Mouse (Mus musculus): ENCODE measurements around the gene AC124502.3. TPM values are rescaled to one million over a fixed set of nuclear protein-coding genes. Genes with fewer than 3 reads are reported as not detected.

The AC124502.3 gene
- polyA plus RNA-seq, 1 experiment = 0.64 TPM

GRCm38 (mm10) chr19:5023621-5024479 is 14.8 kb upstream of the AC124502.3 start, which contains the start of gene Slc29a2:
Gene Slc29a2, plus strand, starts transcription at chr19:5023860.
- no peak for DNase-seq (ENCODE audit: low read depth, low spot score)
- under 1% methylated on average over 62 of the region's 62 CpGs for WGBS

- no peak for DNase-seq (ENCODE audit: low read depth, low spot score)
- WGBS = 91% methylated on average over 8 of the region's 8 CpGs
These were observed 12.6 kb upstream of the AC124502.3 start for GRCm38 (mm10) chr19:5026111-5026510.

GRCm38 (mm10) chr19:5032686-5033085 is 6.0 kb upstream of the AC124502.3 start:
- no peak for DNase-seq (ENCODE audit: low read depth, low spot score)
- 83% methylated on average over 3 of the region's 3 CpGs for WGBS

- 80% methylated on average over 4 of the region's 4 CpGs for WGBS
- no peak for DNase-seq (ENCODE audit: low read depth, low spot score)
These were observed 2.1 kb upstream of the AC124502.3 start for GRCm38 (mm10) chr19:5036577-5036976.

GRCm38 (mm10) chr19:5037678-5038571 is 766 bp upstream of the AC124502.3 start:
- DNase-seq (ENCODE audit: low read depth, low spot score) = no peak
- WGBS = 4% methylated on average over 32 of the region's 32 CpGs

- no peak for DNase-seq (ENCODE audit: low read depth, low spot score)
- 7% methylated on average over 41 of the region's 41 CpGs for WGBS
These were observed 817 bp downstream of the AC124502.3 start for GRCm38 (mm10) chr19:5039301-5040114.

- 2% methylated on average over 40 of the region's 40 CpGs for WGBS
- no peak for DNase-seq (ENCODE audit: low read depth, low spot score)
These were observed 2.3 kb downstream of the AC124502.3 start, which contains the start of gene Brms1 for GRCm38 (mm10) chr19:5040862-5041523. Gene Brms1, plus strand, starts transcription at chr19:5041354.

- under 1% methylated on average over 16 of the region's 16 CpGs for WGBS
- DNase-seq (ENCODE audit: low read depth, low spot score) = no peak
These were observed 2.9 kb downstream of the AC124502.3 start for GRCm38 (mm10) chr19:5041588-5041987.

- DNase-seq (ENCODE audit: low read depth, low spot score) = no peak
- WGBS = 67% methylated on average over 4 of the region's 4 CpGs
These were observed 6.8 kb downstream of the AC124502.3 start for GRCm38 (mm10) chr19:5045531-5045930.

GRCm38 (mm10) chr19:5048138-5049056 is 9.7 kb downstream of the AC124502.3 start:
- WGBS = 73% methylated on average over 14 of the region's 14 CpGs
- no peak for DNase-seq (ENCODE audit: low read depth, low spot score)

GRCm38 (mm10) chr19:5049325-5049724 is 10.6 kb downstream of the AC124502.3 start:
- DNase-seq (ENCODE audit: low read depth, low spot score) = no peak
- WGBS = 91% methylated on average over 6 of the region's 6 CpGs

GRCm38 (mm10) chr19:5050047-5050905 is 11.6 kb downstream of the AC124502.3 start, which contains the start of gene Rin1:
Gene Rin1, plus strand, starts transcription at chr19:5050481.
- 16% methylated on average over 14 of the region's 14 CpGs for WGBS
- DNase-seq (ENCODE audit: low read depth, low spot score) = no peak

- WGBS = 6% methylated on average over 17 of the region's 17 CpGs
- DNase-seq (ENCODE audit: low read depth, low spot score) = no peak
These were observed 12.3 kb downstream of the AC124502.3 start for GRCm38 (mm10) chr19:5051031-5051430.

GRCm38 (mm10) chr19:5051515-5051914 is 12.8 kb downstream of the AC124502.3 start:
- WGBS = 71% methylated on average over 3 of the region's 3 CpGs
- no peak for DNase-seq (ENCODE audit: low read depth, low spot score)

- 76% methylated on average over 25 of the region's 25 CpGs for WGBS
- no peak for DNase-seq (ENCODE audit: low read depth, low spot score)
These were observed 13.6 kb downstream of the AC124502.3 start for GRCm38 (mm10) chr19:5052166-5052822.

- 89% methylated on average over 17 of the region's 17 CpGs for WGBS
- no peak for DNase-seq (ENCODE audit: low read depth, low spot score)
These were observed 14.2 kb downstream of the AC124502.3 start for GRCm38 (mm10) chr19:5052853-5053252.
